Mouse (Mus musculus) lung, adult 2 months (tissue): ENCODE measurements around the gene Prrt1.

Source experiments
- CTCF ChIP-seq: fragments of 200-500 bp; IDR thresholded peaks from 2 replicates; pipeline ENCODE4 v1.5.1; 2011; ENCODE audit warnings: mild to moderate bottlenecking, low read length, control low read depth; ENCODE audit not compliant: insufficient read depth
- POLR2A ChIP-seq: fragments of 200-500 bp; IDR thresholded peaks from 2 replicates; pipeline ENCODE4 v1.6.1; 2011; ENCODE audit warnings: low read depth, mild to moderate bottlenecking, control low read depth, low read length, borderline replicate concordance; ENCODE audit errors: extremely low read depth

DNA sequence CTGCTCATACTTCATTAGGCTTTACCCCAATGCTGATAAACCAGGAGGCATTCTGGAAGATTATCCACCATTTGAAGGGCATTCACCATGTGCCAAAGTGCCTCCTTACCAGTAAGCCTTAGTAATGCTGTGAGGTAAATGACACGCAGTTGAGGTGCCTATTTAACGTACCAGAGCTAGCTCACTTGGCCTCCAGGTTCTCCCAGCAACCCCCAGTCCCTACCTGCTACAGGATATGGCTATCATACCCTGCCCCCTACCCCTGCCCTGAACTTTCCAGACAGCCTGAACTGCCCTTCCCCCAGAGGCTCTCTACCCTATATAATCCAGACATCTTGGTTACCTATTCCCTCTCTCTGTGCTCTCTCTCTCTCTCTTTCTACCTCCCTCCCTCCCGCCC lies 40.6 kb upstream of the Prrt1 start:
- TF ChIP-seq CTCF (no peak), POLR2A (peak; percentile 26; the same call in 1 of the 2 replicates)
